Mouse (Mus musculus): ENCODE measurements around the gene Ror2. TPM values are rescaled to one million over a fixed set of nuclear protein-coding genes. Genes with fewer than 3 reads are reported as not detected.

Gene Ror2
- polyA plus RNA-seq, 1 experiment: 0.65 TPM

- H3K36me3 ChIP-seq (ENCODE audit: control insufficient read depth, insufficient read depth, low read length): no peaks in the 10 kb centered on the region
- no peaks in the 10 kb centered on the region for H3K27me3 ChIP-seq (ENCODE audit: control insufficient read depth, insufficient read depth, low read length)
- TF ChIP-seq POLR2A (IDR thresholded peaks at IDR 0.05; ENCODE audit: control insufficient read depth, extremely low read depth, insufficient read depth, low read length, poor library complexity): no peak
- TF ChIP-seq CTCF (IDR thresholded peaks at IDR 0.05; ENCODE audit: borderline replicate concordance, control insufficient read depth, extremely low read depth, insufficient read depth, low read length, poor library complexity): no peak
- 25% methylated on average over 18 of the region's 18 CpGs for WGBS
- no peaks in the 10 kb centered on the region for H3K4me1 ChIP-seq (replicated peaks; ENCODE audit: control insufficient read depth, insufficient read depth, low read length)
- H3K4me3 ChIP-seq (ENCODE audit: control insufficient read depth, insufficient read depth, low read length): no peak overlapping the region
- no peak overlapping the region for H3K27ac ChIP-seq (ENCODE audit: control insufficient read depth, insufficient read depth, low read length)
- DNase-seq: no peak
These were observed 84.1 kb downstream of the Ror2 start for GRCm38 (mm10) chr13:53201628-53202438.

DNA sequence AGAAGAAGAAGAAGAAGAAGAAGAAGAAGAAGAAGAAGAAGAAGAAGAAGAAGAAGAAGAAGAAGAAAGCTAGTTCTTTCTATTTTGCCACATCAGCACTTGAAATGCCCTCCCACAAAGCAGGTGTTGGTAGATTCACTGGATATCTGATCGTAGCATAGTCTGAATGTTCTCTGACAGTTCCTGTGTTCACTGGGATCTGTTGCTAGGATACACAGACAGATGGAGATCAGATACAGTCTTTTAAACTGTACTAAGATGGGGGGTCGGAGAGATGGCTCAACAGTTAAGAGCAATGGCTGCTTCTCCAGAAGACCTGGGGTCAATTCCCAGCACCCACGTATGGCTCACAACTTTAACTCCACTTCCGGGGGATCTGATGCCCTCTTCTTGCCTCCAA is 85.8 kb downstream of the Ror2 start:
- H3K36me3 ChIP-seq (ENCODE audit: control insufficient read depth, insufficient read depth, low read length): no peaks in the 10 kb centered on the region
- TF ChIP-seq CTCF (IDR thresholded peaks at IDR 0.05; ENCODE audit: borderline replicate concordance, control insufficient read depth, extremely low read depth, insufficient read depth, low read length, poor library complexity): no peak
- TF ChIP-seq POLR2A (IDR thresholded peaks at IDR 0.05; ENCODE audit: control insufficient read depth, extremely low read depth, insufficient read depth, low read length, poor library complexity): no peak
- H3K4me1 ChIP-seq (replicated peaks; ENCODE audit: control insufficient read depth, insufficient read depth, low read length): no peaks in the 10 kb centered on the region
- no peak overlapping the region for H3K27ac ChIP-seq (ENCODE audit: control insufficient read depth, insufficient read depth, low read length)
- H3K27me3 ChIP-seq (ENCODE audit: control insufficient read depth, insufficient read depth, low read length): no peaks in the 10 kb centered on the region
- no peak for DNase-seq
- WGBS: 87% methylated on average over 4 of the region's 4 CpGs
- no peak overlapping the region for H3K4me3 ChIP-seq (ENCODE audit: control insufficient read depth, insufficient read depth, low read length)

GRCm38 (mm10) chr13:53199262-53199661 is 86.7 kb downstream of the Ror2 start:
- WGBS: 90% methylated on average over 7 of the region's 7 CpGs
- H3K4me3 ChIP-seq (ENCODE audit: control insufficient read depth, insufficient read depth, low read length): no peak overlapping the region
- H3K27me3 ChIP-seq (ENCODE audit: control insufficient read depth, insufficient read depth, low read length): no peaks in the 10 kb centered on the region
- no peaks in the 10 kb centered on the region for H3K36me3 ChIP-seq (ENCODE audit: control insufficient read depth, insufficient read depth, low read length)
- no peak for DNase-seq
- no peak overlapping the region for H3K27ac ChIP-seq (ENCODE audit: control insufficient read depth, insufficient read depth, low read length)
- no peaks in the 10 kb centered on the region for H3K4me1 ChIP-seq (replicated peaks; ENCODE audit: control insufficient read depth, insufficient read depth, low read length)
- TF ChIP-seq CTCF (IDR thresholded peaks at IDR 0.05; ENCODE audit: borderline replicate concordance, control insufficient read depth, extremely low read depth, insufficient read depth, low read length, poor library complexity) (no peak), POLR2A (IDR thresholded peaks at IDR 0.05; ENCODE audit: control insufficient read depth, extremely low read depth, insufficient read depth, low read length, poor library complexity) (no peak)

GRCm38 (mm10) chr13:53196690-53197089 is 89.2 kb downstream of the Ror2 start:
- H3K36me3 ChIP-seq (ENCODE audit: control insufficient read depth, insufficient read depth, low read length): no peaks in the 10 kb centered on the region
- DNase-seq: no peak
- no peak overlapping the region for H3K27ac ChIP-seq (ENCODE audit: control insufficient read depth, insufficient read depth, low read length)
- no peak for TF ChIP-seq POLR2A (IDR thresholded peaks at IDR 0.05; ENCODE audit: control insufficient read depth, extremely low read depth, insufficient read depth, low read length, poor library complexity)
- 63% methylated on average over 7 of the region's 7 CpGs for WGBS
- H3K4me3 ChIP-seq (ENCODE audit: control insufficient read depth, insufficient read depth, low read length): no peak overlapping the region
- no peaks in the 10 kb centered on the region for H3K4me1 ChIP-seq (replicated peaks; ENCODE audit: control insufficient read depth, insufficient read depth, low read length)
- H3K27me3 ChIP-seq (ENCODE audit: control insufficient read depth, insufficient read depth, low read length): no peaks in the 10 kb centered on the region

- no peak for DNase-seq
- Histone ChIP-seq H3K36me3 (ENCODE audit: control insufficient read depth, insufficient read depth, low read length) (no peaks in the 10 kb centered on the region), H3K27me3 (ENCODE audit: control insufficient read depth, insufficient read depth, low read length) (no peaks in the 10 kb centered on the region), H3K4me1 (replicated peaks; ENCODE audit: control insufficient read depth, insufficient read depth, low read length) (no peaks in the 10 kb centered on the region), H3K4me3 (ENCODE audit: control insufficient read depth, insufficient read depth, low read length) (no peak overlapping the region), H3K27ac (ENCODE audit: control insufficient read depth, insufficient read depth, low read length) (no peak overlapping the region)
- 94% methylated on average over 6 of the region's 6 CpGs for WGBS
- no peak for TF ChIP-seq CTCF (IDR thresholded peaks at IDR 0.05; ENCODE audit: borderline replicate concordance, control insufficient read depth, extremely low read depth, insufficient read depth, low read length, poor library complexity)
- no peak for TF ChIP-seq POLR2A (IDR thresholded peaks at IDR 0.05; ENCODE audit: control insufficient read depth, extremely low read depth, insufficient read depth, low read length, poor library complexity)
These were observed 89.8 kb downstream of the Ror2 start for GRCm38 (mm10) chr13:53195951-53196677.

DNA sequence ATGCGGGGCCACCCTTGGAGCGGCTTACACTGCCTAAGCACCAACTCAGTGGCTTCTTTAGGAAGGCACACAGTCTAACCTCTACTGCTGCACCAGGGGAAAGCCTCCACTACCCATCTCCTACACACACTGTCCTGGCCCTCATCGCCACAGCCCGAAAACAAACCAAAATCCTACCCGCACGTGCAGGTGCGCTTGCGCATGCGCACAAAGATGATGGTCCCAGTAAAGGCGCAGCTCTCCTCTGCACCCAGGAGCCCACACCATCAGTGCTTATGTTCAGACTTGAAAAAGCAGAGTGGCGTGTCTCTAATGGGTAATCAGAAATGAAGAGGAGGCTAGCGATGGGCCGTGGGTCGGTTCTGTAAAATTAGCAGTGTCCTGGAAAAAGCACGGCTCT is 91.6 kb downstream of the Ror2 start:
- no peaks in the 10 kb centered on the region for H3K4me1 ChIP-seq (replicated peaks; ENCODE audit: control insufficient read depth, insufficient read depth, low read length)
- no peak overlapping the region for H3K27ac ChIP-seq (ENCODE audit: control insufficient read depth, insufficient read depth, low read length)
- no peaks in the 10 kb centered on the region for H3K27me3 ChIP-seq (ENCODE audit: control insufficient read depth, insufficient read depth, low read length)
- H3K36me3 ChIP-seq (ENCODE audit: control insufficient read depth, insufficient read depth, low read length): no peaks in the 10 kb centered on the region
- DNase-seq: no peak
- WGBS: 98% methylated on average over 15 of the region's 15 CpGs
- TF ChIP-seq CTCF (IDR thresholded peaks at IDR 0.05; ENCODE audit: borderline replicate concordance, control insufficient read depth, extremely low read depth, insufficient read depth, low read length, poor library complexity) (no peak), POLR2A (IDR thresholded peaks at IDR 0.05; ENCODE audit: control insufficient read depth, extremely low read depth, insufficient read depth, low read length, poor library complexity) (no peak)
- H3K4me3 ChIP-seq (ENCODE audit: control insufficient read depth, insufficient read depth, low read length): no peak overlapping the region

Measured in thymus, adult 2 months (tissue).